Mouse (Mus musculus) regulatory T cell (primary cell): ENCODE measurements around the gene Mettl8.

Source experiments
- in situ Hi-C: fragments of 300-600 bp; cut with MboI, MseI; formaldehyde crosslinking; loops from one replicate; pipeline ENCODE4 v1.15.1; 2025; ENCODE audit warnings: high pct_unique_total_duplicates

Gene Mettl8

GRCm38 (mm10) chr2:71055300-71056114 is at the start of gene Mettl8, which contains the start of gene Dcaf17:
TSS of gene Mettl8 (minus strand) at chr2:71055583.
TSS of gene Dcaf17 (plus strand) at chr2:71055328.
- in situ Hi-C loops, result no loop called here

- in situ Hi-C loops, result no loop called here
Measured at GRCm38 (mm10) chr2:71104696-71105095, 49.3 kb upstream of the Mettl8 start.

GRCm38 (mm10) chr2:71103292-71103680 is 47.9 kb upstream of the Mettl8 start:
- in situ Hi-C loops, result no loop called here

- in situ Hi-C loops, result no loop called here
Measured at GRCm38 (mm10) chr2:71102621-71103291, 47.4 kb upstream of the Mettl8 start.

GRCm38 (mm10) chr2:71096170-71096569 is 40.8 kb upstream of the Mettl8 start:
- in situ Hi-C loops, result no loop called here

GRCm38 (mm10) chr2:71090660-71091445 is 35.5 kb upstream of the Mettl8 start:
- in situ Hi-C loops, result no loop called here

GRCm38 (mm10) chr2:71089766-71090165 is 34.4 kb upstream of the Mettl8 start:
- in situ Hi-C loops, result loop anchor here (10.0 kb wide), 1 partner anchor 1425 kb away; no protein-coding TSS in a partner anchor

- in situ Hi-C loops, result loop anchor here (10.0 kb wide), 1 partner anchor 1431 kb away; no protein-coding TSS in a partner anchor
Measured at GRCm38 (mm10) chr2:71083454-71084193, 28.2 kb upstream of the Mettl8 start.

GRCm38 (mm10) chr2:71082416-71082815 is 27.0 kb upstream of the Mettl8 start:
- in situ Hi-C loops, result loop anchor here (10.0 kb wide), 1 partner anchor 1432 kb away; no protein-coding TSS in a partner anchor

GRCm38 (mm10) chr2:71073828-71074227 is 18.4 kb upstream of the Mettl8 start:
- in situ Hi-C loops, result no loop called here

GRCm38 (mm10) chr2:71073330-71073729 is 17.9 kb upstream of the Mettl8 start:
- in situ Hi-C loops, result no loop called here

- in situ Hi-C loops, result no loop called here
Measured at GRCm38 (mm10) chr2:71071601-71072000, 16.2 kb upstream of the Mettl8 start.

- in situ Hi-C loops, result no loop called here
Measured at GRCm38 (mm10) chr2:71056115-71056835, 892 bp upstream of the Mettl8 start.

- in situ Hi-C loops, result no loop called here
Measured at GRCm38 (mm10) chr2:71054716-71055115, 667 bp downstream of the Mettl8 start.

GRCm38 (mm10) chr2:71050511-71050910 is 4.9 kb downstream of the Mettl8 start:
- in situ Hi-C loops, result no loop called here

GRCm38 (mm10) chr2:71048896-71049295 is 6.5 kb downstream of the Mettl8 start:
- in situ Hi-C loops, result no loop called here

GRCm38 (mm10) chr2:71046751-71047320 is 8.5 kb downstream of the Mettl8 start:
- in situ Hi-C loops, result no loop called here

- in situ Hi-C loops, result no loop called here
Measured at GRCm38 (mm10) chr2:71046151-71046550, 9.2 kb downstream of the Mettl8 start.

GRCm38 (mm10) chr2:71039522-71040121 is 15.8 kb downstream of the Mettl8 start:
- in situ Hi-C loops, result no loop called here

- in situ Hi-C loops, result no loop called here
Measured at GRCm38 (mm10) chr2:71037447-71037846, 17.9 kb downstream of the Mettl8 start.
